Mouse (Mus musculus) erythroblast, embryonic 14.5 days (primary cell): ENCODE measurements around the gene Nelfa. TPM values are rescaled to one million over a fixed set of nuclear protein-coding genes. Genes with fewer than 3 reads are reported as not detected.

Experiments used
- H3K27me3 ChIP-seq: 2 replicates; pipeline ENCODE4 v1.6.1; 2012; ENCODE audit warnings: inconsistent platforms; ENCODE audit not compliant: control insufficient read depth
- H3K36me3 ChIP-seq: 2 replicates; pipeline ENCODE4 v1.6.1; 2012; ENCODE audit warnings: mild to moderate bottlenecking, inconsistent platforms; ENCODE audit not compliant: control insufficient read depth
- H3K4me1 ChIP-seq: 2 replicates; pipeline ENCODE4 v1.6.1; 2012; ENCODE audit warnings: inconsistent platforms; ENCODE audit not compliant: control insufficient read depth
- H3K4me3 ChIP-seq: replicated peaks from 2 replicates; pipeline ENCODE3; 2012; ENCODE audit warnings: moderate library complexity, mild to moderate bottlenecking, inconsistent platforms
- H3K9me3 ChIP-seq: 2 replicates; pipeline ENCODE4 v1.6.1; 2012; ENCODE audit warnings: low read length, inconsistent platforms, mixed read lengths; ENCODE audit not compliant: control insufficient read depth
- GATA1 ChIP-seq: IDR thresholded peaks from 2 replicates; pipeline ENCODE4 v1.6.1; 2012; ENCODE audit warnings: low read length, inconsistent platforms, mixed read lengths
- TAL1 ChIP-seq: IDR thresholded peaks from 3 replicates; pipeline ENCODE4 v1.6.1; 2012; ENCODE audit warnings: low read length, inconsistent platforms, mixed read lengths
- polyA plus RNA-seq: library from polyadenylated mRNA; stranded (reverse); fragments of >175 nt; gene quantifications from 2 replicates; pipeline ENCODE4 v1.2.3, GENCODE M21; 2012

Nelfa gene
- polyA plus RNA-seq, 1 experiment: 3.2 TPM

DNA sequence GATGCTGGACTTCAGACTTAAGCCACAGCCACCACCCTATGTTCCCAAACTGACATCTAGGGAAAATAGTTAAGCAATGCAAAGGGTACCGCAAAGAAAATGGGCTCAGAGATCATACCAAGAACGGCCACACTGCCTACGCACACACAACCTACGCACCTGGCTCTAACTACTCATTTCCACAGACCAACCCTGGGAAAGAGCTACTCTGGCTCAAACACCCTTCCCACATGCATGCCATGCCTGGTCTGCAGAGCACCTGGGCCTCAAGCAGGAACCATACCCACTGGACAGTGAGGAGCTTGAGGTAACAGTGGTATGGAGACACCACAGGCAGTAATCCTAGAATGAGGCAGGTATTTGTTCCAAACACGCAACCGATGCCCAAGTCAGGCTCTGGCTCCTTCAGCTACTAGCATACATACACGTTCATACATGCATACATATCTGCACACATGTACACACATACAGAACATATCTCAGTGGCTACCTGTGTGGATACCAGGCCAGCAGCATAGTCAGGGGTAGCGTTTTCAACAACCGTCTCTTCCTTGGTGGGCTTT is 35.4 kb downstream of the Nelfa start:
- Histone ChIP-seq H3K9me3 (no peaks in the 10 kb centered on the region), H3K27me3 (no peaks in the 10 kb centered on the region), H3K4me1 (no peaks in the 10 kb centered on the region), H3K4me3 (no peak overlapping the region), H3K36me3 (peaks cover 79% of the 10 kb centered on the region)
- TF ChIP-seq TAL1: no peak
- no peak for TF ChIP-seq GATA1

DNA sequence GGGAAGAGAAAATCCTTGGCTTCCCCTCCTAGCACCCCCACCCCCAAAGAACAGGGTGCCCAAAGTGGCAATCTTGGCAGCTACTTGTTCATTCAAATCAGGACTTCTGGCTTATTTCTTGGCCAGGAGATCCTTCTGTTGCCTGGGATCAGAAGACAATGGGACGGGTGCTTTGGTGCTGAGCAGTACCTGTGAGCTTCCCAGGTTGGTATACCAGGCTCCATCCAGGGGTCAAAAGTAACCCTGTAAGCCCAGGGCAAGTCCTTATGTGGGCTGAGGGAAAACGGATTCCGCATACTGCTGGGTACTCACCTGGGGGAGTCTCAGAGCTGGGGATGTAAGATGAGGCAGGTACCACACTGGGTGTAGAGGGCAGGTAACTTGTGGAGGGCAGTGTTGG is 36.1 kb downstream of the Nelfa start:
- H3K4me3 ChIP-seq: no peak overlapping the region
- H3K27me3 ChIP-seq: no peaks in the 10 kb centered on the region
- TF ChIP-seq GATA1 (no peak), TAL1 (no peak)
- H3K36me3 ChIP-seq: peaks cover 86% of the 10 kb centered on the region
- no peaks in the 10 kb centered on the region for H3K9me3 ChIP-seq
- H3K4me1 ChIP-seq: no peaks in the 10 kb centered on the region

DNA sequence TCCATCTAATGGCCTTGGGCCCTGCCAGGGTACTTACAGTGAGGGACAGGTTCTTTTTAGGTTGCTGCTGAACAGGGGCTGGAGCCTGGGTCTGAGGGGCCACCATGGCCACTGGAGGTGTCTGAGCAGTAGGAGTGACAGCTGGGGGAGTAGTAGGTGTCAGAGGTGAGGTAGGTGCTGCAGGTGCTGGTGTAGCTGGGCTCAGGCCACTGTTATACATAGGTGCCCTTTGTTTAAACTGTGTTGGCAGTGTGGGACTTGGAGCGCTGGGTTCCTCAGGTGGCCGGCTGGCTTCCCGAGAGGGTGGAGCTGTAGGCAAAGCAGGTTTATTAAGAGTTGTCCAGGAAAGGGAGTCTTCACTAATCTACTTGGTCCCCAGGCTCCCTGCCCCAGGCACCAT is 37.0 kb downstream of the Nelfa start:
- H3K4me1 ChIP-seq: no peaks in the 10 kb centered on the region
- no peaks in the 10 kb centered on the region for H3K27me3 ChIP-seq
- H3K9me3 ChIP-seq: no peaks in the 10 kb centered on the region
- no peak for TF ChIP-seq TAL1
- no peak for TF ChIP-seq GATA1
- no peak overlapping the region for H3K4me3 ChIP-seq
- peaks cover 95% of the 10 kb centered on the region for H3K36me3 ChIP-seq

DNA sequence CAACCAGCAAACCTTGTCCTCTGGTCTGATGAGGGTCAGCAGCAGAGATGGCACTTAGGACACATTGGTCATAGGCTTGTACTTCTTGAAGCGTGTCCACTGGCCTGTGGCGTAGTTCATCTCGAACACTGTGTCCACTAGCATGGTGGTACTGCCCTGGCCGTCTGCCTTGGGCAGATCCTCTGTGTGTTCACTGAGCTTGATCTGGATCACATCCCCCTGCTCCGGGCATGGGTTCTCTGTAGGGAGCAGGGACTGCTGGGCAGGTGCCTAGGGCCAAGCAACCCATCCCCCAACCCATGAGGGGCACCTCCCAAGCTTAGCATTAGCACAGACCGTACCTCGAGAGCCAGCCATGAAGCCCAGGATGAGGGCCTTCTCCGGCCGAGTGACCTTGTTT is 37.5 kb downstream of the Nelfa start:
- Histone ChIP-seq H3K27me3 (no peaks in the 10 kb centered on the region), H3K4me1 (no peaks in the 10 kb centered on the region), H3K9me3 (no peaks in the 10 kb centered on the region), H3K36me3 (peaks cover 98% of the 10 kb centered on the region), H3K4me3 (no peak overlapping the region)
- no peak for TF ChIP-seq GATA1
- no peak for TF ChIP-seq TAL1

DNA sequence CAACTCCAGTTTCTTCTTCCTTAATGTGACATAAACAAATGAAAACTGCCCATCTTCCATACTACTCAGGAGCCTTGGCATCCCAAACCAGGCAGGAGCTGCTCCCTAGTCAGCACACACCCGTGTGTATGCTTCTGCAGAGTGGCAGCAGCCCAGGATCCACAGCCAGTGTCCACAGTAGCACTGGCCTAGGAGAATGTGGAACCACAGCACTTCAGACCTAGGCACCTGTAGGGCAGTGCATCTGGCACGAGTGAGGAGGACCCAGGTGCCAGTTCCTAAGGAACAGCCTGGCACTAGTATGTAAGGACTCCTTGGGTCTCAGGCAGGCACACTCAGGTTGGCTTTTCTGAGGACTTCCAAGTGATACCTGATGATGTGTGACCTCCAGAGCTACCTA is 39.1 kb downstream of the Nelfa start:
- H3K9me3 ChIP-seq: no peaks in the 10 kb centered on the region
- no peak for TF ChIP-seq TAL1
- TF ChIP-seq GATA1: no peak
- H3K36me3 ChIP-seq: peaks cover 100% of the 10 kb centered on the region
- H3K4me1 ChIP-seq: no peaks in the 10 kb centered on the region
- H3K27me3 ChIP-seq: no peaks in the 10 kb centered on the region
- no peak overlapping the region for H3K4me3 ChIP-seq

DNA sequence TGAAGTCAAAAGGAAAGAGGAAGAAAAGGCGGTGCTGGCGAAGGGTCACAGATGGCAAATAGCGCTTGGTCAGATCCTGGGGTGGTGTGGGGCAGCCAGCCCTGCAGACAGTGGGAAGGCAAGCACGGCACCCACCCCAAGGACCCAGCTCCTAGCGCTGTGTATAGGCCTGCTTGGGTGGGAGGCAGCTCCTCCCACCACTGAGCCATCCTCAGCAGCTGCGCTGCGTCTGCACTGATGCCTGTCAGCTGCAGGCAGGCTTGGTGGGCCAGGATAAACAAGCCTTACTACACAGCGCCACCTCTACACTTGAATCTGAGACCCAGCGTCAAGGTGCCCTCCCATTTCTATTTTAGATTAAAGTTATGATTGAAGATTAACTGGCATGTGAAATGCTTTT is 41.1 kb downstream of the Nelfa start:
- no peaks in the 10 kb centered on the region for H3K9me3 ChIP-seq
- H3K36me3 ChIP-seq: peaks cover 100% of the 10 kb centered on the region
- no peaks in the 10 kb centered on the region for H3K4me1 ChIP-seq
- H3K27me3 ChIP-seq: no peaks in the 10 kb centered on the region
- TF ChIP-seq TAL1 (no peak), GATA1 (no peak)
- H3K4me3 ChIP-seq: no peak overlapping the region

DNA sequence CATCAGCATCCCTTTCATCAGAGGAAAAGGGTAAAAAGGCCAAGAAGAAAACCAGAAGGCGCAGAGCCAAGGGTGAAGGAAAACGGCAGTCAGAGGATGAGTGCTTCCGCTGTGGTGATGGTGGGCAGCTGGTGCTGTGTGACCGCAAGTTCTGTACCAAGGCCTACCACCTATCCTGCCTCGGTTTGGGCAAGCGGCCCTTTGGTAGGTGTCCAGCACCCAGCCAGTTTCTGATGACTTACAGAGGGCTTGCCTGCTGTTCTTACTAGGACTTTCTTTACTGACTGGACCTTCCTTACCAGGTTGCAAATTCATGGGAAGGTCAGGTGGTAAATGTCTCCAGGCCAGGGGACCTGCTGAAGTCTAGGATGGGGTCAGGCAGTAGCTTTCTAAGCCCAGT is 42.8 kb downstream of the Nelfa start:
- Histone ChIP-seq H3K4me1 (no peaks in the 10 kb centered on the region), H3K36me3 (peaks cover 100% of the 10 kb centered on the region), H3K4me3 (no peak overlapping the region), H3K9me3 (no peaks in the 10 kb centered on the region), H3K27me3 (no peaks in the 10 kb centered on the region)
- TF ChIP-seq TAL1 (no peak), GATA1 (no peak)

DNA sequence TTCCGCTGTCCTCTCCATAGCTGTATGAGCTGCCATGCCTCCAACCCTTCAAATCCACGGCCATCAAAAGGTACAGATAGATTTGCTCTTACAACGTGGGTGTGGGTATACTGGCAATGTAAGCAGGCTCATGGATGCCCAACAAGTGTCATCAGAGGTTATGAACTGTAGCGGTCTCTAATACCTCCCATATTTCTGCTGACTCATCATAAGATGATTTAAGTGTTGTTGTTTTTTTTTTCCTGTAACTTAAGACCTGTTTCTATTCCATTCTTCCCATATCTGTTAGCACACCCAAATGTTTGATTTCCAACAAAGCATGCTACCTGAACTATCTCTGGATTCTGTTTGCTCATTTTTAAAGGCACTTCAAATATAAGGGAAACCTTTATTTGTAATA is 55.1 kb downstream of the Nelfa start:
- TF ChIP-seq GATA1: no peak
- no peaks in the 10 kb centered on the region for H3K9me3 ChIP-seq
- H3K36me3 ChIP-seq: peaks cover 100% of the 10 kb centered on the region
- H3K4me3 ChIP-seq: no peak overlapping the region
- H3K27me3 ChIP-seq: no peaks in the 10 kb centered on the region
- no peaks in the 10 kb centered on the region; the same call in 1 of the 2 replicates for H3K4me1 ChIP-seq

DNA sequence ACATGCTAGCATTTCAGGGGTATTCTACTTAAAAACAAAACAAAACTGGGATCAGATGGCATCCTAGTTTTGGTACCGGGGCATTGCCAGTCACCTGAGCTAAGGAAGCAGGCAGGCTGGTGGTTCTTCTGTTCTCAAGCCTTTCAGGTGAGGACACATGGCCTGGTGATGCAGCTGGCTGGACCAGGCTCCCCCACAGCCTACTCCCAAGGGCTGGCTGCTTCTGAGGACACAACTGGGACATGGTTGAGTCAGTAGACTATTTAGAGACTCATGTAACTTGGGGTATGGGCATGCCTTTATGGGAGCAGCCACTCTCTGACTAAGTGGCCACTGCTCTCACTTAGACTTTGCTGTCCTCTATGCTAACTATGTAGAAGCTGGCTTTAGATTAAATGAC is 60.7 kb downstream of the Nelfa start:
- Histone ChIP-seq H3K36me3 (peaks cover 98% of the 10 kb centered on the region), H3K9me3 (no peaks in the 10 kb centered on the region), H3K27me3 (no peaks in the 10 kb centered on the region), H3K4me3 (no peak overlapping the region), H3K4me1 (no peaks in the 10 kb centered on the region)
- TF ChIP-seq GATA1: no peak
- no peak for TF ChIP-seq TAL1

DNA sequence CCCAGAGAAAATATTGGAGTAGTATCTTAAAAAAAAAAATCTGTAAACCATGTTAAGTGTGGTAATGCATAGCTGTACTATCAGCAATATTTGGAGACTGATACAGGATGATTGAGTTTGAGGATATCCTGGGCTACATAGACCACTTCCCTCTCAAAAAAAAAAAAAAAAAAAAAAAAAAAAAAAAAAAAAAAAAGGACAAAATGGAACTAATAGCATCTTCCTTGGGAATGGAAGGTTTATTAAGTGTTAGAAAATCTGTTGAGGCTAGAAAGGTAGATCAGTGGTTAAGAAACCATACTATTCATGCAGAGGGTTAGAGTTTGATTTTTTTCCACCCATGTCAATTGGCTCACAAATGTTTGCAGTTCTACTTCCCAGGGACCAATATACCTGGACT is 78.5 kb downstream of the Nelfa start:
- Histone ChIP-seq H3K9me3 (peaks cover 10% of the 10 kb centered on the region), H3K27me3 (no peaks in the 10 kb centered on the region), H3K4me3 (no peak overlapping the region), H3K4me1 (no peaks in the 10 kb centered on the region), H3K36me3 (peaks cover 97% of the 10 kb centered on the region)
- no peak; the same call in 2 of the 3 replicates for TF ChIP-seq TAL1
- no peak for TF ChIP-seq GATA1
